ENCODE assay signal across 8 mouse cellular contexts in genomic region chr1:119836479-119837015, GRCm38 (mm10). TPM values are rescaled to one million over a fixed set of nuclear protein-coding genes. Genes with fewer than 3 reads are reported as not detected.
DNase-seq lines count a peak whose midpoint lies in the region; ATAC-seq and TF ChIP-seq lines count a peak whose summit lies in the region.

No protein-coding gene starts in this region.

- peak; percentile 15 for ATAC-seq in cerebellum, adult (ENCODE audit: insufficient number of reproducible peaks, low FRiP score, low TSS enrichment)
- ATAC-seq in forebrain, postnatal 0 days = no peak
- peak; percentile 33 for ATAC-seq in megakaryocyte progenitor cell, adult 5-6 weeks (replicated peaks; ENCODE audit: poor library complexity)
- ATAC-seq in stomach, embryonic 15.5 days (ENCODE audit: insufficient read depth, low FRiP score, low read depth) = 0 out of 2 replicates have a peak, but pooled peaks have one; percentile 0

- no peak for TF ChIP-seq POLR2A in testis, adult 2 months (IDR thresholded peaks at IDR 0.05; ENCODE audit: control insufficient read depth, low read depth, low read length)

- H3K4me1 ChIP-seq in testis, adult 2 months (ENCODE audit: control insufficient read depth, insufficient read depth, low read length) = peaks cover 2% of the 10 kb centered on the region; the same call in 1 of the 2 replicates
- H3K4me1 ChIP-seq in forebrain, postnatal 0 days (ENCODE audit: insufficient read depth) = peaks cover 10% of the 10 kb centered on the region; the same call in 1 of the 2 replicates
- H3K4me1 ChIP-seq in stomach, embryonic 15.5 days = no peaks in the 10 kb centered on the region

- peak overlapping the region; percentile 87 for H3K4me3 ChIP-seq in testis, adult 2 months (ENCODE audit: control insufficient read depth, low read depth, low read length)
- peak overlapping the region; percentile 89 for H3K4me3 ChIP-seq in forebrain, postnatal 0 days (ENCODE audit: low read depth, low read length)
- H3K4me3 ChIP-seq in stomach, embryonic 15.5 days (replicated peaks) = peak overlapping the region; percentile 81

- H3K4me2 ChIP-seq in forebrain, postnatal 0 days (ENCODE audit: low read depth) = peak overlapping the region; percentile 53
- H3K4me2 ChIP-seq in stomach, embryonic 15.5 days = peak overlapping the region; percentile 64

- H3K9me3 ChIP-seq in forebrain, postnatal 0 days (ENCODE audit: low read length) = no peaks in the 10 kb centered on the region
- no peaks in the 10 kb centered on the region for H3K9me3 ChIP-seq in stomach, embryonic 15.5 days

- H3K27ac ChIP-seq in testis, adult 2 months (ENCODE audit: control insufficient read depth, insufficient read depth, low read depth, low read length) = peak overlapping the region; percentile 78
- H3K27ac ChIP-seq in forebrain, postnatal 0 days (ENCODE audit: low read depth, low read length) = peak overlapping the region; percentile 96
- peak overlapping the region; percentile 88 for H3K27ac ChIP-seq in stomach, embryonic 15.5 days

- DNase-seq in cerebellum, adult 11-12 months = no peak
- DNase-seq in testis, postnatal 14 days (ENCODE audit: low spot score) = no peak
- DNase-seq in forebrain, postnatal 0 days = peak; percentile 52
- peak; percentile 54 for DNase-seq in kidney, postnatal 10 days

- under 1% methylated on average over 28 of the region's 31 CpGs for WGBS in forebrain, postnatal 0 days
- under 1% methylated on average over 30 of the region's 31 CpGs for WGBS in stomach, embryonic 15.5 days

- H3K9ac ChIP-seq in forebrain, postnatal 0 days = peak overlapping the region; percentile 85
- H3K9ac ChIP-seq in stomach, embryonic 15.5 days = peak overlapping the region; percentile 84

- TF ChIP-seq CTCF in testis, adult 2 months (IDR thresholded peaks at IDR 0.05; ENCODE audit: control insufficient read depth, insufficient read depth, insufficient replicate concordance, low read depth, low read length) = no peak
- TF ChIP-seq CTCF in forebrain, postnatal 0 days (IDR thresholded peaks at IDR 0.05; ENCODE audit: low read depth) = no peak

- no peaks in the 10 kb centered on the region for H3K36me3 ChIP-seq in testis, adult 2 months (ENCODE audit: control insufficient read depth, insufficient read depth, low read length)
- H3K36me3 ChIP-seq in forebrain, postnatal 0 days (ENCODE audit: insufficient read depth) = no peaks in the 10 kb centered on the region
- no peaks in the 10 kb centered on the region for H3K36me3 ChIP-seq in stomach, embryonic 15.5 days

- H3K27me3 ChIP-seq in testis, adult 2 months (ENCODE audit: control insufficient read depth, insufficient read depth, low read length) = no peaks in the 10 kb centered on the region
- no peaks in the 10 kb centered on the region for H3K27me3 ChIP-seq in forebrain, postnatal 0 days (ENCODE audit: insufficient read depth, low read length)
- no peaks in the 10 kb centered on the region for H3K27me3 ChIP-seq in stomach, embryonic 15.5 days (replicated peaks)

RNA-seq across cellular contexts. Expression of gene Ptpn4, which starts 0.9 kb away (rescaled TPM):
- polyA plus RNA-seq in testis, adult 2 months (2012; rRNA removed) = 13.9 and 17.2 TPM in 2 replicates
- 40.1 and 41.4 TPM in 2 replicates for total RNA-seq in forebrain, postnatal 0 days (2014; rRNA removed)
- polyA plus RNA-seq in forebrain, postnatal 0 days (2015; fragmentation: Nextera tagmentation; extraction: Ambion mirVana) = 2.6 and 6.2 TPM in 2 replicates
- total RNA-seq in megakaryocyte progenitor cell, adult 5-6 weeks (2015) = 18.8 and 21.3 TPM in 2 replicates
- total RNA-seq in megakaryocyte progenitor cell, adult 5-6 weeks (2017) = 8.1 and 9.5 TPM in 2 replicates
- 5.5 and 6.4 TPM in 2 replicates for polyA plus RNA-seq in stomach, embryonic 15.5 days (2015; fragmentation: Nextera tagmentation; extraction: Ambion mirVana)

Comparison
In these comparisons a context has a peak if more than half of its experiments do, and no peak if none do; other contexts are left out.
1. DNase-seq: peak in forebrain, postnatal 0 days (single experiment) and kidney, postnatal 10 days (single experiment); none in cerebellum, adult 11-12 months (single experiment) and testis, postnatal 14 days (single experiment).
2. Peak in every context shown above with its lines, with median percentiles within 50 percentile points of each other: H3K27ac ChIP-seq and H3K4me3 ChIP-seq.